Mouse (Mus musculus) cerebellum, adult 2 months (tissue): ENCODE measurements around the gene Creb3l2. TPM values are rescaled to one million over a fixed set of nuclear protein-coding genes. Genes with fewer than 3 reads are reported as not detected.
A peak's percentile ranks its signal among the peaks of the same experiment; 100 is the strongest.

ENCODE experiments used
- DNase-seq, 2 experiments: peaks; one replicate each; pipeline ENCODE4 v3.0.0; 2021
- H3K27ac ChIP-seq: fragments of 200-500 bp; 2 replicates; pipeline ENCODE4 v1.5.1; 2012; ENCODE audit warnings: low read length, control low read depth, inconsistent platforms; ENCODE audit not compliant: insufficient read depth
- H3K27me3 ChIP-seq: fragments of 200-500 bp; 2 replicates; pipeline ENCODE4 v1.6.1; 2012; ENCODE audit warnings: inconsistent platforms, mild to moderate bottlenecking, low read length, moderate library complexity; ENCODE audit not compliant: control insufficient read depth, insufficient read depth
- H3K4me1 ChIP-seq: fragments of 200-500 bp; 2 replicates; pipeline ENCODE4 v1.6.1; 2011; ENCODE audit warnings: low read length; ENCODE audit not compliant: control insufficient read depth, insufficient read depth
- H3K4me3 ChIP-seq: fragments of 200-500 bp; replicated peaks from 2 replicates; pipeline ENCODE3; 2011; ENCODE audit warnings: mild to moderate bottlenecking, low read depth, low read length, control low read depth; ENCODE audit not compliant: insufficient read depth
- CTCF ChIP-seq: fragments of 200-500 bp; IDR thresholded peaks from 2 replicates; pipeline ENCODE4 v1.5.1; 2011; ENCODE audit warnings: low read depth, mild to moderate bottlenecking, control low read depth, low read length, moderate library complexity, borderline replicate concordance; ENCODE audit not compliant: insufficient read depth
- POLR2A ChIP-seq: fragments of 200-500 bp; IDR thresholded peaks from 2 replicates; pipeline ENCODE4 v1.6.1; 2011; ENCODE audit warnings: low read length, control low read depth, borderline replicate concordance; ENCODE audit not compliant: insufficient read depth
- WGBS: fragments of 180-500 bp; shearing (Covaris S2); methylation state at CpG from one replicate; pipeline ENCODE4 v1.1.7; 2018; 5-methylcytosine and 5-hydroxymethylcytosine counted together
- polyA plus RNA-seq: library from polyadenylated mRNA; depleted of rRNA; stranded (reverse); fragments of >200 nt; gene quantifications from 2 replicates; pipeline ENCODE4 v1.2.3, GENCODE M21; 2012

The Creb3l2 gene
- polyA plus RNA-seq, 1 experiment = 5.4 TPM

DNA sequence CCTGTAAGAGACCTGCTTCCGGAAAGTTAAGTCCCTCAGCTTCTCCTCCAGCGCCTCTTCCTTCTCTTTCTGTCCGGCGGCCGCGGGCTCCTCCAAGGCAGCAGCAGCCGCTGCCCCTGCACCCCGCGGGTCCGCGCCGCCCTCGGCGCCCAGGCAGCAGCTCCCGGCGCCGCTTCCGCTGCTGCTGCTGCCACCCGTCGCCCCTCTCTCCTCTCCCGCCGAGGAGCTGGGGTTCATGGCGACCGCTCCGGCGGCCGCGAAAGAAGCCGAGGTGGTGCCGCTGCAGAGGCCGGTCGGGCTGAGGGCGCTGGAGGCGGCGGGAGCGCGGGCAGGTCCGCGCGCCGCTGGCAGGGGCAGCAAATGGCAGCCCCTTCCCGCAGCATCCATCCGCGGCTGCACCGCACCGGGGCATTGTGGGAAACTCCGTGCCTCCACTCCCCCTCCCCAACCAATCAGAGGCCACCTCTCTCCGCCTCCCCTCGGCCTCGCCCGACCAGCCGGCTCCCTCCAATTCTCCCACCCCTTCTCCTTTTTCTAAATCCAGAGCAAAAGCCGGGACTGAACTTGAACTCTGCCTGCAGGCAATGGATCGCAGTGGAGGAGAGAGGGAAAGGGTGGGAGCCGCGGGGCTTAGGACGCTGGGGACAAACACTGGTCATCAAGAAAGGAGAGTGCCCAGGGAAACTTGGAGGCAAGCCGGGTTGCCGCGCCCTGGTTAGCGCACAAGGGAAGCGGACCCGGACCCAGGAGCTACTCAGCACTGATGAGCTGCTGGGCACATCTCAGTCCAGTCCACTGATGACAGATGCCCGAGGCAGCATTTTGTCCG lies 142.2 kb downstream of the Creb3l2 start, which contains the start of gene Dgki:
TSS of gene Dgki (minus strand) at position 623 of the 829 bp plus-strand sequence.
- peaks cover 13% of the 10 kb centered on the region; the same call in 1 of the 2 replicates for H3K4me1 ChIP-seq
- peak within 1 kb of the TSS; percentile 40 for H3K27ac ChIP-seq
- H3K27me3 ChIP-seq = no peaks in the 10 kb centered on the region
- peak within 1 kb of the TSS; percentile 87 for H3K4me3 ChIP-seq
- DNase-seq = peak; percentile 87 to 88
- TF ChIP-seq POLR2A (peak; percentile 67; the same call in 1 of the 2 replicates), CTCF (no peak)
- WGBS = under 1% methylated on average over 64 of the region's 65 CpGs

- H3K4me1 ChIP-seq = peaks cover 13% of the 10 kb centered on the region; the same call in 1 of the 2 replicates
- TF ChIP-seq CTCF = no peak
- no peak for TF ChIP-seq POLR2A
- peak; percentile 26 to 41 for DNase-seq
- H3K4me3 ChIP-seq = peak overlapping the region; percentile 87
- 5% methylated on average over 4 of the region's 4 CpGs for WGBS
- no peak overlapping the region for H3K27ac ChIP-seq
- no peaks in the 10 kb centered on the region for H3K27me3 ChIP-seq
Observed at GRCm38 (mm10) chr6:37298982-37299381, 143.0 kb downstream of the Creb3l2 start.

DNA sequence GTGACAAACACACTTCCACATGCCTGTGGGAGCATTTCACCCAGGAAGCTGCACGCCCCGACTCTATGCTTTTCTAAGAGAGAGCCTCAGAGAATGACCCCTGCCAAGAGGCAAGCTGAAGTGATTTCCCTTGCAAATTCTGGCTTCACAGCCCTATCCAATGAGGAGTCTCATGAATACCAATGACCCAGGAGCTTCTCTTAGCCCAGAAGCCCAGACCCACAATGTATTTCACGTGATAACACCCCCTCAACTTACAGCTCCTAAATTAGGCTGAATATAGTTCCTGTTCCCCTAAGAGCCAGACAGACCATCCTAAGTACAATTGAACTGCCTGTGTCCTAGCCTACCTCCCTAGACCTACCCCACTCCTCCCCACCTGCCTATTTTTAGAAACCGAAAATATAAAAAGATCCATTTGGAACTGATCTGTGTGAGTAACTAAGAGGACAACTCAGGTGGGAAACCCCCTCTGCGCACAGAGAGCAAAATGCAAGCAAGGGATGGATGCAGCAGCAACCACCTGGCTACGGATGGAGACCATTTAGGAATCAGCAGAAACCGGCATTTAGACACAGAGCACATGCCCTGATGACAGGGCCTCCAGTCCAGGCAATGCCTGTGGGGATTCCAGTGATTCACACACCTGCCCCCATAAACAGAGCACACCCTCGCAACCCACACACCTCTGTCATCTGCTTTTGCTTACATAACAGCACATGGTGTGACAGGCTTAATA lies 144.0 kb downstream of the Creb3l2 start:
- no peak overlapping the region for H3K27ac ChIP-seq
- DNase-seq = peak; percentile 33 to 38
- TF ChIP-seq POLR2A (no peak), CTCF (no peak)
- no peaks in the 10 kb centered on the region for H3K27me3 ChIP-seq
- H3K4me3 ChIP-seq = peak overlapping the region; percentile 87
- WGBS = 37% methylated on average over 8 of the region's 8 CpGs
- H3K4me1 ChIP-seq = peaks cover 13% of the 10 kb centered on the region; the same call in 1 of the 2 replicates

GRCm38 (mm10) chr6:37292068-37292467 lies 149.9 kb downstream of the Creb3l2 start:
- no peak for DNase-seq
- Histone ChIP-seq H3K4me1 (no peaks in the 10 kb centered on the region; the same call in 1 of the 2 replicates), H3K4me3 (no peak overlapping the region), H3K27ac (no peak overlapping the region), H3K27me3 (no peaks in the 10 kb centered on the region)
- 94% methylated on average over 2 of the region's 2 CpGs for WGBS
- no peak for TF ChIP-seq CTCF
- TF ChIP-seq POLR2A = no peak

DNA sequence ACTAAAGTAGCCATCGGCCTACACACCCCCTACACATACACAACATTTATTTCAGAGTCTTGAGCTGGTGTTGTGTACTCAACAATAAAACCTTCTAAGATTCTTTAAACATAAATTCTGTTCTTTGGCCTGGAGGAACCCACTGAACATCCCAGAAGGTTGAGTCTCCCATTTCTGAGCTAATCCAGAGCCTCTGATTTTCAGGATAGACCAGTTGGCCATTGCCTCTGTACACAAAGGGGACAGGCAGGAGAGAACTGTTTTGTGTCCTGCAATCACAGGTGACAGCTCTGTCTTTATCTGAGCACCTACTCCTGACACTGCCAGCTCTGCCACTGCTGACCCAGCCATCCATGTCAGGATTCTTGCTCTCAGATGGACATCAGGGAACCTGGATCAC lies 150.8 kb downstream of the Creb3l2 start:
- Histone ChIP-seq H3K4me1 (no peaks in the 10 kb centered on the region), H3K27me3 (no peaks in the 10 kb centered on the region), H3K4me3 (no peak overlapping the region), H3K27ac (no peak overlapping the region)
- WGBS = 98% methylated on average over 1 of the region's 1 CpGs
- TF ChIP-seq POLR2A (no peak), CTCF (no peak)
- DNase-seq = no peak

DNA sequence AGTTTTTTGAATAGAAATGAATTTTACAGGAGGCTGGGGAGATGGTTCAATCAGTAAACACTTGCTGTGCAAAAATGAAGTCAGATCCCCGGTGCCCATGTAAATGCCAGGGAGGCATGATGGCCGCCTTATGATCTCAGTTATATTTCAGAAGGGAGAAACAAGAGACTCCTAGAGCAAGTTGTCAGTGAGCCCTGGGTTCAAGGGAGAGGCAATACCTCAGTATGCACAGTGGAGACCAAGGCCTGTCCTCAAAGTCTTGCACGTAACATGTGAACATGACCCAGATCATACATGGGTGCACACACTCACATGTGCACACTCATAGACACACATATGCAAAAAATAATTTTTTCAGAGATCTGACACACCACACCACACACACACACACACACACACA lies 151.3 kb downstream of the Creb3l2 start:
- no peaks in the 10 kb centered on the region for H3K4me1 ChIP-seq
- DNase-seq = no peak
- no peak for TF ChIP-seq POLR2A
- TF ChIP-seq CTCF = no peak
- H3K27me3 ChIP-seq = no peaks in the 10 kb centered on the region
- H3K27ac ChIP-seq = no peak overlapping the region
- no peak overlapping the region for H3K4me3 ChIP-seq
- WGBS = 97% methylated on average over 3 of the region's 3 CpGs

DNA sequence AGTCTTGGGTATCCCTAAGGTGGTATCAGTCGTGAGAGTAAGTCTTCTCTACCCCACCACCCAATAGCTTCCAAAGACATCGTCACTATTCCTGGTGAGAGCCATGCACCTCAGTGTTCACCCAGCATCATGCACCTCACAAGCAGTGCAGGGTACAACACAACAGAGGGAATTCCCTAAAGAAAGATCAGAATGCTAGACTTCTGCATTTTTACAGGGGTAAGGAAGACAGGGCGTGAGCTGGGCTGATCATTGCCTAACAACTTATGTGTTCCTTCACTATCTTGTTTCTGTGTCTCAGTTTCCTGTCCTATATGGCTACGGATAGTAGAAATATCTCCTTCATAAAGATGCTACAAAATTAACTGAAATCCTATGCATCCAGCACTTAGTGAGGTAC lies 155.8 kb downstream of the Creb3l2 start:
- no peak for DNase-seq
- Histone ChIP-seq H3K4me3 (no peak overlapping the region), H3K27ac (no peak overlapping the region), H3K27me3 (no peaks in the 10 kb centered on the region), H3K4me1 (no peaks in the 10 kb centered on the region)
- TF ChIP-seq CTCF (no peak), POLR2A (no peak)
- 96% methylated on average over 4 of the region's 4 CpGs for WGBS

GRCm38 (mm10) chr6:37284879-37285278 lies 157.1 kb downstream of the Creb3l2 start:
- Histone ChIP-seq H3K27me3 (no peaks in the 10 kb centered on the region), H3K4me3 (no peak overlapping the region), H3K27ac (no peak overlapping the region), H3K4me1 (no peaks in the 10 kb centered on the region)
- WGBS = 95% methylated on average over 9 of the region's 9 CpGs
- no peak for DNase-seq
- TF ChIP-seq CTCF (no peak), POLR2A (no peak)
